Mouse (Mus musculus): ENCODE measurements around the gene Phldb3.

The Phldb3 gene

GRCm38 (mm10) chr7:24610144-24610878 is at the start of gene Phldb3:
Gene Phldb3 (plus strand): TSS chr7:24610763.
- no peak for DNase-seq (ENCODE audit: low spot score)

- DNase-seq (ENCODE audit: low spot score): no peak
Measured at GRCm38 (mm10) chr7:24561450-24561849, 49.1 kb upstream of the Phldb3 start.

- DNase-seq (ENCODE audit: low spot score): no peak
Measured at GRCm38 (mm10) chr7:24563191-24563836, 47.2 kb upstream of the Phldb3 start.

- no peak for DNase-seq (ENCODE audit: low spot score)
Measured at GRCm38 (mm10) chr7:24563837-24564206, 46.7 kb upstream of the Phldb3 start.

- no peak for DNase-seq (ENCODE audit: low spot score)
Measured at GRCm38 (mm10) chr7:24564607-24565265, 45.8 kb upstream of the Phldb3 start.

GRCm38 (mm10) chr7:24565627-24566026 is 44.9 kb upstream of the Phldb3 start:
- no peak for DNase-seq (ENCODE audit: low spot score)

- DNase-seq (ENCODE audit: low spot score): no peak
Measured at GRCm38 (mm10) chr7:24566206-24566605, 44.4 kb upstream of the Phldb3 start.

GRCm38 (mm10) chr7:24568512-24568911 is 42.1 kb upstream of the Phldb3 start:
- DNase-seq (ENCODE audit: low spot score): no peak

- no peak for DNase-seq (ENCODE audit: low spot score)
Measured at GRCm38 (mm10) chr7:24571071-24571470, 39.5 kb upstream of the Phldb3 start.

GRCm38 (mm10) chr7:24572455-24572854 is 38.1 kb upstream of the Phldb3 start:
- no peak for DNase-seq (ENCODE audit: low spot score)

GRCm38 (mm10) chr7:24574224-24574796 is 36.3 kb upstream of the Phldb3 start:
- no peak for DNase-seq (ENCODE audit: low spot score)

GRCm38 (mm10) chr7:24577811-24578210 is 32.8 kb upstream of the Phldb3 start:
- no peak for DNase-seq (ENCODE audit: low spot score)

GRCm38 (mm10) chr7:24584876-24585275 is 25.7 kb upstream of the Phldb3 start:
- DNase-seq (ENCODE audit: low spot score): no peak

GRCm38 (mm10) chr7:24585995-24586394 is 24.6 kb upstream of the Phldb3 start:
- DNase-seq (ENCODE audit: low spot score): no peak

GRCm38 (mm10) chr7:24586828-24587227 is 23.7 kb upstream of the Phldb3 start:
- no peak for DNase-seq (ENCODE audit: low spot score)

GRCm38 (mm10) chr7:24587330-24588105 is 23.0 kb upstream of the Phldb3 start, which contains the start of the genes Ethe1 and Zfp575:
Gene Ethe1 (plus strand): TSS chr7:24587543.
Gene Zfp575 (minus strand): TSS chr7:24587641.
- peak; percentile 61 for DNase-seq (ENCODE audit: low spot score)

GRCm38 (mm10) chr7:24588336-24588735 is 22.2 kb upstream of the Phldb3 start:
- DNase-seq (ENCODE audit: low spot score): no peak

- no peak for DNase-seq (ENCODE audit: low spot score)
Measured at GRCm38 (mm10) chr7:24591735-24592134, 18.8 kb upstream of the Phldb3 start.

GRCm38 (mm10) chr7:24592163-24592562 is 18.4 kb upstream of the Phldb3 start:
- no peak for DNase-seq (ENCODE audit: low spot score)

GRCm38 (mm10) chr7:24592781-24593180 is 17.8 kb upstream of the Phldb3 start:
- DNase-seq (ENCODE audit: low spot score): no peak

GRCm38 (mm10) chr7:24593621-24594308 is 16.8 kb upstream of the Phldb3 start:
- peak; percentile 51 for DNase-seq (ENCODE audit: low spot score)

Measured in left cerebral cortex, adult 11 months (tissue).